Mouse (Mus musculus): ENCODE results near the gene Lamc3.

DNA sequence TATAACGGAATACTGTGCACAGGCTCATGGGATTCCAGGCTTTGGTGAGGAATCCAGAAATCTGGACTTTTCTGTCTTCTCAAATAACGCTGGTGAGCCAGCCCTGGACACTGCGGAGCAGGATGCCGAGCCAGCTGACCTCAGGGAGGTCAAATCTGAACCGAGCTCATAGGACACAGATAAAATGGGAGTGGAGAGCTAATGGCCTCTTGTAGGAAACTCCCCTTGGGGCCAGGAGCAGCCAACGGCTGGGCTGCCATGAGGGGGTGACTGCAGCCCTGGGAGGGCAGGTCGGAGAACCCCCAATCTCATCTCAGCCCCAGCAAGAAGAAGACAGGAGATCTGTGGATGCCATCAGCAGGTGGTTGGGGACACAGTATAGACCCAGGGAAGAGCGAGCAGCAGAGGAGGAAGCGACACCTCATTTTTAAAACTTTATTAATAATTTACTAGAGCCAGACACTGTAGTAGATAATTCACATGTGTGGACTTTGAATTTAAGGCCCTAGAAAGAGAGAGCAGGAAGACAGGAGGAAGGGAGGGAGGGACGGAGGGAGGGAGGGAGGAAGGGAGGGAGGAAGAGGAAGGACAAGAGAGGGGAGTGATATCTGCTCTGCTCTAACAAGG is 18.4 kb upstream of the Lamc3 start:
- TF ChIP-seq GATA1 (IDR thresholded peaks at IDR 0.05; ENCODE audit: borderline replicate concordance, low read length) (no peak), POLR2AphosphoS5 (IDR thresholded peaks at IDR 0.05; ENCODE audit: insufficient replicate concordance, low read depth, low read length) (no peak)
